Mouse (Mus musculus) neural tube, embryonic 14.5 days (tissue): ENCODE results near the gene Kif1c. TPM values are rescaled to one million over a fixed set of nuclear protein-coding genes. Genes with fewer than 3 reads are reported as not detected.

Source experiments
- ATAC-seq: fragments of 200-750 bp; cut with Nextera tagmentation; 2 replicates; pipeline ENCODE4 v1.8.0; 2017; ENCODE audit warnings: low read depth, mild to moderate bottlenecking, moderate TSS enrichment, moderate library complexity
- H3K27ac ChIP-seq: fragments of 300-500 bp; sonication (generic); 2 replicates; pipeline ENCODE4 v1.5.1; 2014; ENCODE audit warnings: low read depth, mild to moderate bottlenecking, control low read depth, low read length, moderate library complexity, mixed read lengths
- H3K27me3 ChIP-seq: fragments of 300-500 bp; sonication (generic); 2 replicates; pipeline ENCODE4 v1.6.1; 2014; ENCODE audit warnings: low read length; ENCODE audit not compliant: control insufficient read depth, insufficient read depth
- H3K36me3 ChIP-seq: fragments of 300-500 bp; sonication (generic); 2 replicates; pipeline ENCODE4 v1.6.1; 2014; ENCODE audit warnings: low read length, mixed read lengths; ENCODE audit not compliant: control insufficient read depth, insufficient read depth
- H3K4me1 ChIP-seq: fragments of 300-500 bp; sonication (generic); 2 replicates; pipeline ENCODE4 v1.6.1; 2014; ENCODE audit warnings: low read length; ENCODE audit not compliant: control insufficient read depth, insufficient read depth
- H3K4me2 ChIP-seq: fragments of 300-500 bp; sonication (generic); 2 replicates; pipeline ENCODE4 v1.6.1; 2014; ENCODE audit warnings: mild to moderate bottlenecking, low read depth, low read length, control low read depth
- H3K4me3 ChIP-seq: fragments of 300-500 bp; sonication (generic); 2 replicates; pipeline ENCODE4 v1.5.1; 2014; ENCODE audit warnings: low read depth, low read length, control low read depth, mixed read lengths
- H3K9ac ChIP-seq: fragments of 300-500 bp; sonication (generic); replicated peaks from 2 replicates; pipeline ENCODE4 v1.6.1; 2014; ENCODE audit warnings: low read depth, mild to moderate bottlenecking, control low read depth, low read length, mixed read lengths
- H3K9me3 ChIP-seq: fragments of 300-500 bp; sonication (generic); 2 replicates; pipeline ENCODE4 v1.6.1; 2016; ENCODE audit warnings: low read length; ENCODE audit not compliant: control insufficient read depth
- WGBS: fragments of 180-500 bp; shearing (Covaris S2); extraction: QIAGEN DNeasy Blood & Tissue Kit; methylation state at CpG from one replicate; pipeline ENCODE4 v1.1.7; 2014; 5-methylcytosine and 5-hydroxymethylcytosine counted together
- polyA plus RNA-seq: library from polyadenylated mRNA; unstranded; fragments of >200 nt; fragmentation: Nextera tagmentation; extraction: Ambion mirVana; gene quantifications from 2 replicates; pipeline ENCODE4 v1.2.1, GENCODE M21; 2014

Kif1c gene
- polyA plus RNA-seq = 3.1 and 3.2 TPM in 2 replicates

DNA sequence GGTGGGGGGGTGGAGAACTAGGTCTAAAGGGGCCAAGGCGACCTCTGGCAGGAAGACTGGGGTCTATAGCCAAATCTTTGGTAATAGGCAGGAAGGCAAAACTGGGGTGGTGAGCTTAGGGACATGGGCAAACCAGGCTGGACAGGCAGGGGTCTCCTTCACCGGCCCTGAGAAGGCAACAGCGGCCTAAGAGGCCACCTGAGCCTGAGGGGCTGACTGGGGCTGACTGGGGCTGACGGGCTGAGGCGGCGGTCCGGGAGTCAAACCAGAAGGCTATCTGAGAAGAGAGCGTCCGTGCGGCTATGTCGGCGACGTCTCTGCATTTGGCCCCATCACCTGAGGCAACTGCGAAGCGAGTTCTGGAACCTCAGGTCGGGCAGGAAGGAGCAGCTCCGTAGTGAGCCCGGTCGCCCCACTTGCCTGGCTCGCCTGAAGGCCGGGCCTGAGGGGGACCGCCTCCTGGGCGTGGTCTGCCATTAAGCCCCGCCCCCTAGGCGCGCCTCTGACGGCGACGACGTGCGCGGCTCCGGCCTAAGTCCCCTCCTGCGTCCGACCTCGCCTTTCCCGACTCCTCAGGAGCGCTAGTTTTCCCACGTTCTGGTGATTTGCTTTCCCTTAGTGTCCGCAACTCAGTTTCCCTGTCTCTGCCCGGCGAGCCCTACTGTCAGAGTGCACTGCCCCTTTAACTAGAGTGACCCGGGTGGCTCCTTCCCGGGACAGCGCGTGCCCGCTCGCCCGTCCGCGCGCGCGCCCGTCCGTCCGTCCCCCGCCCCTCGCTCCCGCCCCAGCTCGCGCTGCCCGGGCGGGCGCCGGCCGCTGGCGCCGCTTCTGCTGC is at the start of gene Kif1c, which contains the start of gene Inca1:
TSS of gene Kif1c (plus strand) at position 827 of the 835 bp plus-strand sequence.
TSS of gene Inca1 (minus strand) at position 434 of the 835 bp plus-strand sequence.
- Histone ChIP-seq H3K27ac (peak within 1 kb of the TSS; percentile 86), H3K9me3 (no peaks in the 10 kb centered on the region), H3K27me3 (0 out of 2 replicates have a peak, but pooled peaks cover 2% of the 10 kb centered on the region), H3K36me3 (peaks cover 6% of the 10 kb centered on the region; the same call in 1 of the 2 replicates), H3K9ac (peak within 1 kb of the TSS; percentile 72), H3K4me1 (peaks cover 10% of the 10 kb centered on the region), H3K4me2 (peak within 1 kb of the TSS; percentile 69), H3K4me3 (peak within 1 kb of the TSS; percentile 94)
- WGBS = 1% methylated on average over 64 of the region's 69 CpGs
- peak; percentile 96 for ATAC-seq

DNA sequence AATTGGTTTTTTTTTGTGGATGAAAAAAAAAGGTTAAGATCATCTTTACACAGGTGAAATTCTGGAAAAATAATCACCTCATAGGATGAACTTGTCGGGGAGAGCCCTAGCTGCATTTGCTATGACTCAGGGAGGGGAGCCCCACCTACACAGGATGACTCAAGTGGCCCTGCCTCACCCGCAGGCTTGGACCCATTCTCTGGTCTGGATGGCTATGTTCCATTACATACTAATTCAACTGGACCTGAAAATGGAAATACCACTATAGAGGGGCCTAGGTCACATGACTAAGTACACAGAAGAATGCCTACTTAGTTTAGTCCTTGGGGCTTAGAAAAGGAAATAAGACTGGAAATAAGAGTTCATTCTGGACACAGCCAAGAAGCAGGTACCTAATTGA is 49.0 kb upstream of the Kif1c start:
- no peak overlapping the region for H3K27ac ChIP-seq
- no peak overlapping the region for H3K9ac ChIP-seq
- H3K27me3 ChIP-seq = no peaks in the 10 kb centered on the region
- ATAC-seq = no peak
- WGBS = 85% methylated on average over 2 of the region's 2 CpGs
- peaks cover 28% of the 10 kb centered on the region for H3K4me1 ChIP-seq
- peaks cover 30% of the 10 kb centered on the region for H3K36me3 ChIP-seq
- H3K4me2 ChIP-seq = no peak overlapping the region
- H3K9me3 ChIP-seq = no peaks in the 10 kb centered on the region
- no peak overlapping the region for H3K4me3 ChIP-seq

DNA sequence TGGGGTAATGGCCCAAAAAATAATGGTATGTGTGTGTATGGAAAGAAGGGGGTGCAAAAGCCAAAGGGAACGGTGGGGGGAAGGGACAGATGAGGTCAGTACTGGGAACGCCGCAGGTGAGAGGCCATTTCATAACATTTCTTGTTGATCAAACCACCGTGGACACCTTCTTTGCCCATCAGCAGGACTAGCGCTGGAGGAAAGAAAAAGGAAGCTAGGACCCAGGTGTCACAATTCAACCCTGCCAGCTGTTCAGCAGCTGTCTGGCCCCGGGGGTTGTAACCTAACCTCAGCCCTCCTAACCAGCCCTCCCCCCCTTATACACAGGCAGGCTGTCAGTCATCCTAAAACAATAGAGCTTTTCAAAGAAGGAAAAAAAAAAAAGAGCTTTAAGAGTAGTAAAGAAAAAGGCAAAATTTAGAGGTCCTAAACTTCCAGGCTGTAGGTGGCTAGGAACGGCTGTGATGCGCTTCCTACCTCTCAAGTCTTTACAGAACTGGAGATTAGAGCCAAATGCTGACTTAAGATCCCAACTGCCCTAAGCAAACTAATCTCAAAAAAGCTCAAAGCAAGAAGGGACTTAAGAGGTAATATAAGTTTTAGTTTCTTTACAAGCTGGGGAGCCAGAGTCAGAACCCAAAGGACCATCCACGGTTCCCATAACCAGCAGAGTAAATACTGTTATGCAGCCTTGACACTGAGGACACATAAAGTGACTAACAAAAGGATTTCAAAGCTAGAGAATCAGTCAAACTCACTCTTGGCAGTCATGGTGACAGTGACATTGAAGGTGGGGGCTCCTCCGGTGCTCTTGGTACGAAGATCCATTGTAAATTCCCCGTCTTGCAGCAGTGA is 48.1 kb upstream of the Kif1c start:
- ATAC-seq = no peak
- Histone ChIP-seq H3K27me3 (no peaks in the 10 kb centered on the region), H3K27ac (no peak overlapping the region), H3K4me3 (peak overlapping the region; percentile 98; the same call in 1 of the 2 replicates), H3K9ac (no peak overlapping the region), H3K36me3 (peaks cover 30% of the 10 kb centered on the region), H3K4me2 (peak overlapping the region; percentile 91), H3K9me3 (no peaks in the 10 kb centered on the region), H3K4me1 (peaks cover 34% of the 10 kb centered on the region)
- whole genome bisulfite sequencing = 72% methylated on average over 12 of the region's 12 CpGs

DNA sequence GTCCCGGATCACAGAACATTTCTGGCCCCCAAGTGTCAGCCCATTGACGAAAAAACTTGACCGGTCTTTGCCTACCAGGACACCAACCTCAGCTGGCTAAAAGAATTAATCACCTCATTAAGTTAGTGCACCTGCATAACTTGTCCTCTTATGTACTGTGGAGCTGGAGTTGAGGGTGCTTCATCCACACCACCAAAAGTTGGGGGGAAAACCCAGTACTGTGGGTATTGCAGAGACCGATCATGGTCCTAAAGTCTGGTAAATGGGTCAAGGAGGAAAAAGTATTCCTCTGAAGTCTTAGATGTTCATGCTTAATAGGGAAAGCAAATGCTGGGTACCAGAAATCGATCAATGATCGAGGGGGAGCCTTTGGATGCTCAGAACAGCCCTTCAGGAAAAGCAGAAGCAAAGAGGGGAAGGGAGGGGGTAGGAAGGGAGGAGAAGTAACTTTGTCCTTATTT is 47.4 kb upstream of the Kif1c start:
- Histone ChIP-seq H3K9me3 (no peaks in the 10 kb centered on the region), H3K27me3 (no peaks in the 10 kb centered on the region), H3K4me3 (peak overlapping the region; percentile 98), H3K36me3 (peaks cover 30% of the 10 kb centered on the region), H3K4me2 (peak overlapping the region; percentile 91), H3K27ac (no peak overlapping the region), H3K9ac (peak overlapping the region; percentile 95; the same call in 1 of the 2 replicates), H3K4me1 (peaks cover 31% of the 10 kb centered on the region)
- no peak for ATAC-seq
- WGBS = 68% methylated on average over 6 of the region's 6 CpGs

DNA sequence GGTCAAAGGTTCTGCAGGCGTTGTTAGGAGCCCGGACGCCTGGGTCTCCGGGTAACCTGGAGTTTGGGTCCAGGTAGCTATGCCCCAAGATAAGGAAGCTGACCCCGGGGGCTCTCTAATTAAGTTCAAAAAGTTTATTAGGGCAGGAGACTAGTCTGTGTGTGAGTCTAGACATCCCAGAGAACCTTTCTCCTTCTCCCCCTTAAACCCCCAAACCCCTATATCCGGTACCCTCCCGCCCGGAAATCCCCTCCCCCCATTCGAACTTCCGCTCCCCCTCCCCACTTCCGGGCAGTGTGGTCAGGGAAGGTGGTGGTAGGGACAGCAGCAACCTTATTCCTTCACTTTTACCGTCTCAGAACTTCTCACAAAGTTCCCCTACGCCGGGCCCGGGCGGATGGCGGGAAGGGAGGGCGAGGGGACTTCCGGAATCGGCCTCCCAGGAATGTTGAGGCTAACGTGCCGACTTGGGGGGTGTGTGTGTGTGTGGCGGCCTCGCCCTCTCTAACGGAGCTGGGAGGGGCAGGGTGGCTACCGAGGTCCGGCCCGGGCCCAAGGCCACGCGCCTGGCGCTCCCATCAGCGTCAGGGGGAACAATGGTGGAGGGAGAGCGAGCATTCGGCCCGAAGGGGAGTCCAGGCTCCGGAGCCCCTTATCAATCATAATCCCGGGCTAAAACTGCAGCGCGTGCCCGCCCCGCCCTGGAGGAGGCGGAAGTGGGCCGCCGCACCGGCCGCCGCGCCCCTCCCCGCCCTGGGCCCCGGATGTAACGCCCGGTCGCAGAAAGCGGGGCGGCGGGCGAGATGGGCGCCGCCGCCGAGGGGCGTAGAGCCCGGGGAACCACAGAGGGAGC is 46.8 kb upstream of the Kif1c start:
- peak; percentile 60 for ATAC-seq
- H3K4me1 ChIP-seq = peaks cover 25% of the 10 kb centered on the region
- no peaks in the 10 kb centered on the region for H3K9me3 ChIP-seq
- peak overlapping the region; percentile 96 for H3K27ac ChIP-seq
- H3K4me3 ChIP-seq = peak overlapping the region; percentile 98
- H3K36me3 ChIP-seq = peaks cover 30% of the 10 kb centered on the region
- H3K27me3 ChIP-seq = no peaks in the 10 kb centered on the region
- H3K9ac ChIP-seq = peak overlapping the region; percentile 95
- under 1% methylated on average over 45 of the region's 63 CpGs for WGBS
- peak overlapping the region; percentile 91 for H3K4me2 ChIP-seq

DNA sequence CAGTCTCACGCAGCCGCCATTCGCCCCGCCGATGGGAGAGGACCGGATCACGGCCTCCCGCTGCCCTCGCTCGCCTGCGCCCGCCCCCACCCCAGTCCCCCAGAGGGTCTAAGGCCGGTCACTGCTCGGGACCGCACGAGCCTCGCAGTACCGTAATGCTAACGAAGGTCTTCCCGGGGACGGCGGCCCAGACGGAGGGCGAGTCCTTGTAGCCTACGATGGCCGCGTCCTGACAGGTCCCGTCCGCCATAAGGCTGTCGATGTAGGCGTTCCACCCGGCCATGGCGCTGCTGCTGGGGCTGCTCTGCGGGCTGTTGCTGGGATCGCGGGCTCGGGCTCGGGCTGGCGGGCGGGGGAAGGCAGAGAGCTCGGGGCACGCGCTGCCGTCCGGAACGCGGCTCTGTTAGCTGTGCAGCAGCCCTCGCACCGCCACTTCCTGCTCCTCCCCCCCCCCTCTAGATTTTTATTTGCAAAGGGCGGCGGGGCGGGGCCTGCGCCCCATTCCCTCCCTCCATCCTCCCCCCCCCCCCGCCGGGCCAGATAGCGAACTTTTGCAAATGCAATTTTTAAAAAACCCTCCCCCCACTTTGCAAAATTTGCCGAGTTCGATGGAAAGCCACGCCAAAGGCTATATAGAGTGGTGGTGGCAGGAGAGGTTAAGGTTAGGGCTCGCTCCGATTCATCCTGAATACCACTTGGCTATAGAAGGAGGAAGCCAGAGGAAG is 46.0 kb upstream of the Kif1c start, which contains the start of gene Pfn1:
TSS of gene Pfn1 (minus strand) at position 447 of the 725 bp plus-strand sequence.
- under 1% methylated on average over 43 of the region's 61 CpGs for WGBS
- H3K9me3 ChIP-seq = no peaks in the 10 kb centered on the region
- peaks cover 24% of the 10 kb centered on the region for H3K36me3 ChIP-seq
- H3K27me3 ChIP-seq = no peaks in the 10 kb centered on the region
- H3K4me3 ChIP-seq = peak within 1 kb of the TSS; percentile 98
- peak; percentile 54 for ATAC-seq
- peaks cover 23% of the 10 kb centered on the region for H3K4me1 ChIP-seq
- peak within 1 kb of the TSS; percentile 95 for H3K9ac ChIP-seq
- peak within 1 kb of the TSS; percentile 96 for H3K27ac ChIP-seq
- peak within 1 kb of the TSS; percentile 91 for H3K4me2 ChIP-seq

DNA sequence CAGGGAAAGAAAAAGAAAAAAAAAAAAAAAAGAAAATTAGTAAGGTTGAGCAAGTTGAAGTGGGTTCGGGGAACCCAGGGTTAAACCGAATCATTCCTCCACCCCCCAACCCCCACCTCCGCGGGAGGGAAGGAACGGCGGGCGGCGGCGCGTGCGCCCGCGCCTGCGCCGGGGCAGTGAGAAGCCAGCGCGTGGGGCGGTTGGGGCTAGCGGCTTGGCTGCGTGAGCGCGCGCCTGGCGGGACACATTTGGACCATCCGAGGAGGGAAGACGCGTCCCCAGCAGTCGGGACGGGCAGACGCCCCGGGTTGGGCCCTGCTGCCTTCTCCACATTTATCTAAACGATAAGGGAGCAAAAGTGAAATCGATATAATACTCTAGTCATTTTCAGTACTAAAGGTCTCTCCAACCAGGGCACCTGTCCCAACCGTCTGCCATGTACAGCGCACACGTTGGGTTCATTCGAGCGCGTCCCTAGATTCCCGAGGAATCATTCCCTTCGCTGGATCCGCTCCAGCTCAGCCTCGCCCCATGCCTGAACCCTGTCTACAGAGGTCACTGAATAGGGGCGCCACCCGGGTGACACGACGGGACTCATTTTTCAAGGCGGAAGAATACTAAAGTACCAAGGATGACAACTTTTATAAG is 45.3 kb upstream of the Kif1c start:
- H3K4me1 ChIP-seq = peaks cover 23% of the 10 kb centered on the region

More for the DNA sequence above, 45.3 kb upstream of the Kif1c start:
- Histone ChIP-seq H3K4me2 (peak overlapping the region; percentile 91), H3K9ac (peak overlapping the region; percentile 95), H3K4me3 (peak overlapping the region; percentile 98), H3K27me3 (no peaks in the 10 kb centered on the region), H3K36me3 (peaks cover 17% of the 10 kb centered on the region), H3K27ac (peak overlapping the region; percentile 96), H3K9me3 (no peaks in the 10 kb centered on the region)
- ATAC-seq = peak; percentile 33; the same call in 1 of the 2 replicates
- WGBS = under 1% methylated on average over 44 of the region's 48 CpGs
